Mouse (Mus musculus) E14TG2a.4 (cell line): ENCODE measurements around the gene 1700028J19Rik.

Source experiments
- CTCF ChIP-seq: conservative IDR thresholded peaks from 2 replicates; pipeline ENCODE4 v1.5.1; 2014; ENCODE audit warnings: low read length
- POU5F1 ChIP-seq: IDR thresholded peaks from 2 replicates; pipeline ENCODE4 v1.6.1; 2014; ENCODE audit warnings: low read length, borderline replicate concordance

DNA sequence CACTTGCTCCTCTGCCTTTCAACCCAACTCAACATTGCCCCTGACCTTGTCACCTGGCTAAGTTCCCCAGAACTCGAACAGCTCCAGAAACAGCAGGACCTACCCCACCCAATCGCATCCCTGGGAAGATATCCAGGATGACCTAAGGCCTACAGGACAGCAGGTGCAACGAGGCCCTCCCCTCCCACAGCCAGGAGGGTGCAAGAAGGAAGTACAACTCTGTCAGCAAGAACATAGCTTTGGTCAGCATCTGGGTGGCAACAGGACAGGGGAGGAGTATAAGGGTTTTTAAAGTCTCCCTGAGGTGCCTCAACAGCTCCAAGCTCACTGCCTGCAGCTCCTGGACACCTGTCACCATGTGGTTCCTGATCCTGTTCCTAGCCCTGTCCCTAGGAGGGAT, 48.6 kb downstream of the 1700028J19Rik start, which contains the start of gene Klk1b3:
- TF ChIP-seq CTCF (no peak), POU5F1 (no peak)
